Mouse (Mus musculus) adrenal gland, adult 8-10 months (tissue): ENCODE measurements around the gene Elavl1. TPM values are rescaled to one million over a fixed set of nuclear protein-coding genes. Genes with fewer than 3 reads are reported as not detected.
"Not testable (repeated sequence)": the region's sequence is repeated elsewhere in the genome, so short reads cannot be mapped to it uniquely, and the experiment has no call there.

ENCODE experiments used
- DNase-seq: peaks from one replicate; pipeline ENCODE4 v3.0.0; 2022
- total RNA-seq, 4 experiments: library from RNA; stranded (reverse); gene quantifications; 2 replicates each; pipeline ENCODE4 v1.2.4; 2022

Elavl1 gene
- total RNA-seq = 100 to 1,000 TPM in 1 of 4 experiments, 10 to 100 TPM in 3; 77.7 to 108 (median 85.4) TPM

- DNase-seq = peak; percentile 94
Observed at GRCm38 (mm10) chr8:4324983-4325750, at the start of gene Elavl1, which contains the start of gene Ccl25. Elavl1 (minus strand) TSS chr8:4325413. Ccl25 (plus strand) TSS chr8:4325210.

- DNase-seq = no peak
Observed at GRCm38 (mm10) chr8:4372657-4373056, 47.4 kb upstream of the Elavl1 start.

- DNase-seq = no peak
Observed at GRCm38 (mm10) chr8:4370078-4370477, 44.9 kb upstream of the Elavl1 start.

GRCm38 (mm10) chr8:4368470-4368869, 43.3 kb upstream of the Elavl1 start:
- no peak for DNase-seq

- no peak for DNase-seq
Observed at GRCm38 (mm10) chr8:4367808-4368207, 42.6 kb upstream of the Elavl1 start.

GRCm38 (mm10) chr8:4366189-4366588, 41.0 kb upstream of the Elavl1 start:
- no peak for DNase-seq

GRCm38 (mm10) chr8:4360922-4361321, 35.7 kb upstream of the Elavl1 start:
- DNase-seq = no peak

- DNase-seq = no peak
Observed at GRCm38 (mm10) chr8:4359362-4359761, 34.1 kb upstream of the Elavl1 start.

- DNase-seq = no peak
Observed at GRCm38 (mm10) chr8:4355455-4355854, 30.2 kb upstream of the Elavl1 start.

GRCm38 (mm10) chr8:4354516-4354915, 29.3 kb upstream of the Elavl1 start:
- no peak for DNase-seq

- no peak for DNase-seq
Observed at GRCm38 (mm10) chr8:4353741-4354140, 28.5 kb upstream of the Elavl1 start.

GRCm38 (mm10) chr8:4352562-4352961, 27.3 kb upstream of the Elavl1 start:
- DNase-seq = not testable (repeated sequence)

- no peak for DNase-seq
Observed at GRCm38 (mm10) chr8:4350618-4351017, 25.4 kb upstream of the Elavl1 start.

- DNase-seq = no peak
Observed at GRCm38 (mm10) chr8:4349335-4349734, 24.1 kb upstream of the Elavl1 start.

- no peak for DNase-seq
Observed at GRCm38 (mm10) chr8:4348275-4348674, 23.1 kb upstream of the Elavl1 start.

GRCm38 (mm10) chr8:4347661-4348060, 22.4 kb upstream of the Elavl1 start:
- no peak for DNase-seq

GRCm38 (mm10) chr8:4340207-4340606, 15.0 kb upstream of the Elavl1 start:
- DNase-seq = no peak

- DNase-seq = no peak
Observed at GRCm38 (mm10) chr8:4335678-4336077, 10.5 kb upstream of the Elavl1 start.

- DNase-seq = no peak
Observed at GRCm38 (mm10) chr8:4333966-4334365, 8.8 kb upstream of the Elavl1 start.

GRCm38 (mm10) chr8:4329000-4329399, 3.8 kb upstream of the Elavl1 start:
- DNase-seq = no peak

- no peak for DNase-seq
Observed at GRCm38 (mm10) chr8:4325751-4326036, 481 bp upstream of the Elavl1 start.

- peak; percentile 39 for DNase-seq
Observed at GRCm38 (mm10) chr8:4324525-4324924, 688 bp downstream of the Elavl1 start.

GRCm38 (mm10) chr8:4323917-4324316, 1.3 kb downstream of the Elavl1 start:
- DNase-seq = no peak

GRCm38 (mm10) chr8:4322470-4322869, 2.7 kb downstream of the Elavl1 start:
- peak; percentile 58 for DNase-seq

GRCm38 (mm10) chr8:4321031-4321430, 4.2 kb downstream of the Elavl1 start:
- DNase-seq = no peak
